Mouse (Mus musculus) ES-CJ7 (cell line): Measurements from ENCODE around the gene Xpa.

Experiments
- DNase-seq: peaks from one replicate; pipeline ENCODE4 v3.0.0; 2011; ENCODE audit warnings: low read depth, low spot score

Gene Xpa

DNA sequence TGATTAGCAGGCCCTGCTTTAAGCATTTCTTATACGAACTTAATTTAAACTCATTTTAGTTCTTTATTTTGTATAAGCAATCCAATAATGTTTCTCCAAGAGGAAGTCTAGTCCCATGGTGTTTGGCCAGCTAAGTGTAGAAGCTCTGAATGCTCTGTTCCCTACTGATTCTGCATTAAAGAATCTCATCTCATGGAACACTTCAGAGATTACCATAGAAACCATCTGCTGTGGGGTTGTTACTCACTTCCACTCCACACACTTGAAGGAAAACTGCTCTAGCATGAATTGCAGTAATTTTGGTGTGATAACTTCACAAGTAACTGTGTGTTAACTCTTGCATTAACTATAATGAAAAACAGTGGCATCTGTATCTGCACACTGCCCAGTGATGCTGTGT is 49.2 kb downstream of the Xpa start:
- no peak for DNase-seq

DNA sequence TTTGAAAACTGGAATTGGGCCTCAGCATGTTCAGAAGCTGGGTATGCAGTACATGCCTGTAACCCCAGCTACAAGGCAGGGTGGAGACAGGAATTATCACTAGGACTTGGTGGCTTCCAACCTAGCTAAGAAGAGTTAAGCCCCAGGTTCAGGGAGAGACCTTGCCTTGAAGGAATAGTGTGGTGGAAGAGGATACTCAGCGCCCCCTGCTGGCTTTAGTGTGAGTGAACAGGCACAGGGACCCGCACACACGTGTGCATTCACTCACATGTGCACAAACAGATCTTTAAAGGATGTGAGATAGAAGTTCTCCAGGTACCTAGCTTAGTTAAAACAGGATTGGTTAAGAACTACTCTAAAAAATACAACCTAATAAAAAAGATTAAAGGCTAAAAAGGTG is 51.8 kb downstream of the Xpa start:
- DNase-seq, result peak; percentile 51

DNA sequence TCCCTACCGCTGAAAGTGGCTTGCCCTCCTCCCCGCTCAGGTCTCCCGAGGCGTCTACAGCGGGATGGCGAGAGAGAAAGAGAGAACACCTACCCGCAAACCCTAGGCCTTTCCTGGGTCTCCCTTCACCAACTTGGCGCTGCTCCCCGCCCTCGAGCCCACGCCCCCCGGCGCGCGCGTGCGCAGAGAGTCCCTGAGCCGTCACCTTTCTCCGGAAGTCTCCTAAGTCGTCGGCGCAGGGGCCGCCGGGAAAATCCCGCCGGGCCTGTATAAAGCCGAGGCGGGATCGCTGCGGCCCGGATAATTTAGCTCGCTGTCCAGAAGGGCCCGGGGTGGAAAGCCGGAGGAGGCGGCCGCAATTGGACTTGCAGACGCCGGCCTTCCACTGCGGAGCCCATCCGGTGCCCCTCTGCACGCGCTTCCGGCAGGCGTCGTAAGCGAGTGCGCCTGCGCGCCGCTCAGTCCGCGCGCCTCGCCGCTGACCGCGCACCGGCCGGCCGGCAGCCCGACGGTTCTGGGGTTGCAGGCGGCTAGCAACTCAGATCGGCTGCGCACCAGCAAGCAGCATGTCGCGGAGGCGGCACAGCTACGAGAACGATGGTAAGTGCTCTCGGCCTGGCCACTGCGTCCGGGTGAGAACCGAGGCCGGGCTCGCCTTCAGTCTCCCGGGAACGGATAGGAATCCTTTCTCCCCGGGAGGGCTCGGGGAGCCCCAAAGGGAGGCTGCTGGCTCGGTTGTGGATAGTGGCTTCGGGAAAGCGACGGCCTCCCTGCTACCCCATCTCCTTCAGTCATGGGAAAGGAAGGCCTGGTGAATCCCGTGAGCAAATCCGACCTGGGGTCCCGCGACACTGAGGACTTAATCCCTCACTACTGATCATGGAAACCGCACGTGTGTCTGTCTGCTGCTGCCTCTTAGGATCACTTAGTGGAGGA is 57.6 kb downstream of the Xpa start, which contains the start of the genes Ncbp1 and Tstd2:
Ncbp1 (plus strand) TSS at position 327 of the 936 bp plus-strand sequence.
Tstd2 (minus strand) TSS at position 408 of the 936 bp plus-strand sequence.
- peak; percentile 92 for DNase-seq

DNA sequence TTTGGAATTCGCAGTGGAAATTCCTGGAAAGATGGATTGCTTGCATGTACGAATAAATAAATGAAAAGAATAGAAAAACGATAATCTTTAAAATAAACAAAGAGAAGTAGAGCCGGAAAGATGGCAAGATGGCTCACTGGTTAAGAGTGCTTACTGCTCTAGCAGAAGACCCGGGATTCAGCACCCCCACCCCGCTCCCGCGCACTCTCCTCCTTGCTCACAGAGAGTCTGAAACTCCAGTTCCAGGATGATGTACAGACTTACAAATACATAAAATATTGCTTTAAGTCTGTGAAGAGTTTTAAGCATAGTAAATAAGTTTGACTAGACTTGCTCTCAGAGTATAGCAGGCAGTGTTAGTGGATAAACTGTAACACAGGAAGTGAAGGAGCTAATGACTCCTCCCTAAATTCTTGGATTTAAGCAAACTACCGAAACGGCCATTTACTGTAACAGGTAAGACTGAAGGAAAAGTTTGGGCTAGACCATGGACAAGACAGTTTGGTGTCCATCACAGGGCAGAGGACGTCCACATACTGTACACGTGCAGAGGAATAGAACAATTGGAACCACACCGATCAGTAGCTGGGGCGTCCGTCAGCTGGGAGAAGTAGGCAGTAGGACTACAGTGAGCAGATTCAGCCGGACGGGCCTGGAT is 58.4 kb downstream of the Xpa start:
- peak; percentile 15 for DNase-seq

DNA sequence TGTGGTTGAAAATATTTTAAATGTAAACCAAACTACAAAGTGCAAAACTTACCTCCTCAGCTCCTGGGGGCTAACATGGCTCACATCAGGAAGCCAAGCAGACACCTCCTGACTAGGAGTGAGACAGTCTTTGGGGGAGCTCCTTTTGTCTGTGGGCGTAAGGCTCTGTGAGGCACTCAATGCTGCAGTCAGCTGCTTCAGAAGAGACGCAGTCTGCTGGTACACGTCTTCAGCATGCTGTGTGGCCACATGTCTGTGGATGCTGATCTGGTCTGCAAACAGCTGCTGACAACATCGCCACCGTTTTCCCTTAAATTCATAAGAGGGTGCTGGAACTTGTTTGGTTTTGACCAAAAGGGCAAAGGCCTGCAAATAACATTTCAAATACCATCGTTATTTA is 64.3 kb downstream of the Xpa start:
- no peak for DNase-seq

DNA sequence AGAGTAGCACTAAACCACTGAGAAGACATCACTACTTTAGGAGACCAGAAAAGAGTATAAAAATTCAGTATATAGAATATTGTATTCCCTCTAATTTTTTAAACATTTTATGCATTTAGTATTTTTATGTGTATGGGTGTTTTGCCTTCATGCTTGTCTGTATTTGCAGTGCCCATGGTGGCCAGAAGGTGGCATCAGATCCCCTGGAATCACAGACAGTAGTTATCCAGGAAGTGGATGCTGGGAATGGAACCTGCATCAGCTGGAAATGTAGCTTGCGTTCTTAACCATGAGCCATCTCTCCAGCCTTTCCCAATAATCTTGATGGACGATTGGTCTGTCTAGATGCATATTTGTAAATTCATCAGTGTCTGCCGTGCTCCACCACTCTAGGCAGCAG is 65.9 kb downstream of the Xpa start:
- peak; percentile 52 for DNase-seq

DNA sequence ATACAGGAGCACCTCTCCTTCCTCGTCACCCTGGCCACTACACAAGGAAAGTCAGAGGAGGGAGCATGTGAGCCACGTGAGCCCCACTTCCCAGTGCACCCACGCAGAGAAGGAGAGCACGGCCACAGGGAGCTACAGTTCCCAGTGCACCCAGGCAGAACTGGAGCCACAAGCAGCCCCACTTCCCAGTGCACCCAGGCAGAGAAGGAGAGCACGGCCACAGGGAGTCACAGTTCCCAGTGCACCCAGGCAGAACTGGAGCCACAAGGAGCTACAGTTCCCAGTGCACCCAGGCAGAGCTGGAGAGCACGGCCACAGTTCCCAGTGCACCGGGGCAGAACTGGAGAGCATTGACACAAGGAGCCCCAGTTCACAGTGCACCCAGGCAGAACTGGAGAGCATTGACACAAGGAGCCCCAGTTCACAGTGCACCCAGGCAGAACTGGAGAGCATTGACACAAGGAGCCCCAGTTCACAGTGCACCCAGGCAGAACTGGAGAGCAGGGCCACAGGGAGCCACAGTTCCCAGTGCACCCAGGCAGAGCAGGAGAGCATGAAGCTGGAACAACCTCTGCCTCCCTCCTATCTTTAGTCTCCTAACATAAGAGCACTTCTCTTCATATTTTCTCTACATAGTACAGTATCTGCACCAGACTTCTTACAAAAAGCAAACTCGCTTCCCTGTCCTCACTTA is 66.7 kb downstream of the Xpa start:
- DNase-seq, result no peak

DNA sequence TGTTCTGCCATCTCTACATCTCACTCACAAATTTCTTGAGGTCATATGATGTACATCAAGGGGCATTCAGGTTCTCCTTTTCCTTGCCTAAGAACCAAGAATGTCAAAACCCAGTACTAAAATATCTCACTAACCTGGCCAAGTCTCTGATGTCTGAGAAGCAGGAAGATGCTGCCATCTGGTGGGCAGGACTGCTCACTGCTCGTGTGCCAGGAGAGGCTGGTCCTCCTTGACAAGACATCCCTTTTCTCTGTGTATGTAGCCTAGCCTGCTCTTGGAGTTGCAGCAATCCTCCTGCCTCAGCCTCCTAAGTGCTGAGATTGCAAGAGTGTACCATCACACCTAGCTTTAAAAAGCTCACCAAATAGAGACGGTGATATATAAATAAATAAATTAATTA is 69.6 kb downstream of the Xpa start:
- DNase-seq, result peak; percentile 72

DNA sequence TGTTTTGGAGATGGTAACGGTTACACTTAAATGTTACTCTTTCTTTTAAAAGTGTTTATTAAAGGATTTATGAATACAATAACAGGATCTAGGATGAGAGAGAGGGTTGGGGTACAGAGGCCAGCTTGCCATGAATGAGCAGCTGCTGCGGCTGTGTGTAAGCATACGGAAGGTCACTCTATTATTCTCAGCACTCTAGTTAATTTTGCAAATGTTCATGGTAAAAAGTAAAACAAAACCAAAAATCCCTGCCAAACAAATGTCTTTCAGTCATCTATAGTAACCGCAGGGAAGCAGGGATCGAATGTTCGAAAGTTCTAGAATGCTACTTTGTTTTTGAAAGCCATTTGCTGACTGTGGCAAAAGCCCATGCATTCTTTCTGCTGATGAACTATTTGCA is 72.8 kb downstream of the Xpa start:
- no peak for DNase-seq

DNA sequence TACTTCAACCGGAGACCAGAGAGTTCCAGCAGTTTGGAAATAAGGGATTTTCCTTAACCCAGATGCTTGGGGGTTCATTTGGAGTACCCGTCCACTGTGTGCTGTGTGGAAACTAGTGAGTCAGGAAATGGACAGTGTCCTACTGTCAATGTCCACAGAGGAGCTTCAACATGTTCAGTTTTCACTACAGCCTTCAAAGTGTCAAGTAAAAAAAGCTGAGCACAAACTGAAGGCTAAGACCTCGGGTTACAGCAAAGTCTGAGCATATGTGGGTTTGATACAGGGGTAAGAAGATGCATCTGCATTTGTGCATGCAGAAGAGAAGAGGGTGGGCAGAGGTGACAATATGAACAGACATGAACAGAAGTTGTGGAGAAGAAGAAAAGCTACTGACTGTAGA is 75.3 kb downstream of the Xpa start:
- no peak for DNase-seq

DNA sequence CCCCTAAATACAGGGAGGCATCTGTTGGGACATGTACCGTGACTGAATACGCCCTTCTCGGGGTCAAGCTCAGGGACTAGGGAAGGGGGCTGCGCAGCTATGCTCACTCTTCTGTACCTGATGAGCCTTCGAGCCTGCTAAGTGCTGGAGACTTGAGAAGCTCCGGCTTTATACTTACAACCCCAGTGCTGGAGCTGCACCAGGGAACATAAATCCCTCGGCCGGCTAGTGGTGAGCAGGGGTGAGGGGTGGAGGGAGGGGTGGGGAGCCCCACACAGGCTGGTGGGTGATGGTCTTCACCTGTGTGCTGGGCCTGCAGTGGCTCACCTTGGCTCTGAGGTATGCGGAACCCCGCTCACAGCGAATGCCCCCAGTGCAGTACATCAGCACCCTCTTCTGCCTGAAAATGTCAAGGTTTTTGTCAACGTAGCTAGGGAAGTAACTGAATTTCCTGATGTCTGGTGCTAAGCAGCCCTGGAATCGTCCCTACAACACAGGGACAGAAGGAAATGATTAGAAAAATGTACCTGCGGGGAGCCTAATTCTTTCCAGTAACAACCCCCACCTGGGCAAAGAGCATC is 76.5 kb downstream of the Xpa start:
- DNase-seq, result no peak

DNA sequence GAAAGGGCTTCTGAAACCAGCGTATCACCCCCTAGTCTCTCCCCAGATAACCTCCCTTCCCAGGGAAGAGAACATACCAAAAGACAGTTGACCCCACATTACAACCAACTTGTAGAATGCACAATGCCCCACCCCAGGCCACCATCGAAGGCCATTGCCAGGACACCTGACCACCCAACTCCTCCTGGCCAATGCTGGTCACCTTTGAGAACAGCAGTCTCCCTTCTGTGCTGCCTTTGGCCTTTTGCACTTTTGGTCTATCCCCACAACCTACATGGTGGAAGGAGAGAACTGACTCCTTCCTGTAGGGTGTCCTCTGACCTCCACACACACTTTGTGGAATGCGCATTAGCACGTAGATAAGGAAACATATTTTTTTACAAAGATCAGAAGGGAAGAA is 78.6 kb downstream of the Xpa start:
- no peak for DNase-seq

DNA sequence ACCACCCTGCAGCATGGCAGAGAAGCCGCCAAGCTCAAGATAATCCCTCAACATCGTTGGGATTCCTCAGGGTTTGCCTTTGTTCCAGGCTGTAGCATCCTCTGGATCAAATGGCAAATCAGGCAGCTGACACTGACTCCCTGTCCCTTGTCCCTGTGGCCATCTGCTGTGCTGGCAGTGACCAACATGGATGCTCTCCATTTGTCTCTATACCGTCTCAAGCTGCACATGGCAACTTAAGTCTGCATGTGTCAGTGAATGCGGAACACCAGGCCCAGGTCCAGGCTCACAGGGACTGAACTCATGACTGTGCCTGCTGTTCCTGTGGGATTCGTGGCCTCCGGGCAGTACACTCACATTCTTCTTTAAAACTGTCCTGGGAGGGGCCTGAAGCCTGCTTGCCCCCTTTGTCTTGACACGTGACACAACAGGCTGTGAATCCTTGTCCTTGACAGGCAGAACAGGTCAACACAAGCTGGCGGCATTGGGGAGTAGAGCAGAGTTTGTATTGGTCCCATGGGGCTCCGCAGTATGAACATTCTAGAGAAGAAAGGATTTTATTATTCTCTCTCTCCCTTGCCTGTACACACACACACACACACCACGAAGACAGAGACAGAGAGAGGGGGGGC is 79.5 kb downstream of the Xpa start:
- DNase-seq, result no peak

DNA sequence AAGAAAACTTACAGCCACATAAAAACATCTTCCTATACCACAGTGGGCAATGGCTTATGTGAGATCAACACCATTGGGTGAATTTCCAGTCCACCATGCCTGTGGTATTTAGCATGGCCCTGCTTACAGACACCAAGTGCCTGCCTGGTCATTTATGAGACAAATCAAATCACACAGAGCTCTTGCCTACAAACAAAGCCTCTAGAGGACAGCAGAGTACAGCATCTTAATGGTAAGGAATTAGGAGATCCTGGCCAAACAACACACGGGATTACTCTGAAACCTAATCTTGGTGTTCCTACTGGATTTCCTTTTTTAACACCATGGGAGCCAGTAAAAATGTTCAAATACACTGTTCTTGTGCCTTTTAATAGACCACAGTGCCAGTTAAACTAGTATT is 80.8 kb downstream of the Xpa start:
- no peak for DNase-seq

DNA sequence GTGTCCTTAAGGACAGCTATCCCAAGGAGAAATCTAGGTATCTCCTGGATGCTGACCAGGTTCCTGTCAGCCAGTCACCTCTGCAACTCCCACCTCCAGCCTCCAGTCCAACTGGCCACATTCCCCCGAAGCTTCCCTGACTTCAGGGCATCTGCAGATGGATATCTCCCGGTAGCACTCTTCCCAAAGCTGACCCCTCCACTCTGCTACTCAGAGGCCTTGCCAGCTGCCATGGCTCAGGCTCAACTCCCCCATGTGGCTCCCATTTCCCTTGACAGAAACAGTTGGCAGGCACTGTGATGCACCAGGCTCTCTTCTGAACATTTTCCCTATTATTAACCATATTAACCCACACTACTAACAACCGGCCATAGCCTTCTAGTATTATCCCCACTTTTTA is 84.8 kb downstream of the Xpa start:
- no peak for DNase-seq

DNA sequence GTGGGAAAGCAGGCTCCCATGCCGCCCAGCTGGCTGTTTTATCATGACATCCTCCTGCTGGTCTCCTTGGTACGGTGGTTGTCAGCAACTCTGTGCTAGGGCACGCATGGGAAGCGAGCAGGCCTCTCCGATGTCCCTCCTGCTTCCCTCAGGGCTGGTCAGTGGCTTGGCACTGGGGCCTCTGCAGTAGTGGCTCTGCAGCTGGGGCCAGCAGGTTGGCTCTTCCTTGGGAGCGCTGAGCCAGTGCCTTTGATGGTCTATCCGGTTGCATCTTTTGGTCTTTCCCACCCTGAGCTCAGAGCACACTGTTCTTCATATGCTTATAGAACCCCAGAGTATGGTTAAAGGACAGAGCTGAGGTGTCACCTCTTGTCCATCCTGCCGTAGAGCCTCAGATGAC is 86.0 kb downstream of the Xpa start:
- DNase-seq, result no peak
